In genomic region chr1:91057311-91058245, GRCm38 (mm10) we compare ENCODE assay signal across 10 mouse cellular contexts. TPM values are rescaled to one million over a fixed set of nuclear protein-coding genes. Genes with fewer than 3 reads are reported as not detected.
DNase-seq lines count a peak whose midpoint lies in the region; TF ChIP-seq lines count a peak whose summit lies in the region.
"Had no signal": no experiment of that assay in that cellular context is flagged by ENCODE, and none has a peak within 500 bp of the region (broad histone marks: within the 10 kb centered on the region; RNA-seq: fewer than 3 reads in every experiment).

No protein-coding gene starts in this region.

- H3K36me3 ChIP-seq in kidney, adult 2 months (ENCODE audit: control insufficient read depth, insufficient read depth, low read length), result no peaks in the 10 kb centered on the region
- H3K36me3 ChIP-seq in megakaryocyte, embryonic 14.5 days (replicated peaks; ENCODE audit: low read length), result peaks cover 17% of the 10 kb centered on the region
- H3K36me3 ChIP-seq: kidney, embryonic 15.5 days had no signal

- H3K4me3 ChIP-seq in kidney, adult 2 months (ENCODE audit: insufficient read depth, low read depth, low read length), result no peak overlapping the region
- no peak overlapping the region for H3K4me3 ChIP-seq in embryonic fibroblast, embryonic 13.5 days (ENCODE audit: insufficient read depth, low read length)
- peak overlapping the region; percentile 88 for H3K4me3 ChIP-seq in megakaryocyte, embryonic 14.5 days (replicated peaks)
- H3K4me3 ChIP-seq: kidney, embryonic 15.5 days had no signal

- no peak for TF ChIP-seq CTCF in kidney, adult 2 months (conservative IDR thresholded peaks at IDR 0.05; ENCODE audit: insufficient read depth, insufficient read length, low read depth, low read length)
- TF ChIP-seq CTCF in embryonic fibroblast, embryonic 13.5 days (IDR thresholded peaks at IDR 0.05; ENCODE audit: borderline replicate concordance, insufficient read depth, low read length), result no peak

- peak overlapping the region; percentile 43 for H3K27ac ChIP-seq in kidney, adult 2 months (ENCODE audit: insufficient read depth, low read depth, low read length)
- peak overlapping the region; percentile 94 for H3K27ac ChIP-seq in embryonic fibroblast, embryonic 13.5 days (ENCODE audit: insufficient read depth, low read length)
- H3K27ac ChIP-seq: kidney, embryonic 15.5 days had no signal

- H3K27me3 ChIP-seq in kidney, adult 2 months (replicated peaks; ENCODE audit: control insufficient read depth, insufficient read depth, low read length), result no peaks in the 10 kb centered on the region
- no peaks in the 10 kb centered on the region for H3K27me3 ChIP-seq in megakaryocyte, embryonic 14.5 days (replicated peaks)
- H3K27me3 ChIP-seq: kidney, embryonic 15.5 days had no signal

- peaks cover 20% of the 10 kb centered on the region; the same call in 1 of the 2 replicates for H3K4me1 ChIP-seq in kidney, adult 2 months (ENCODE audit: control insufficient read depth, insufficient read depth, low read length)
- H3K4me1 ChIP-seq in embryonic fibroblast, embryonic 13.5 days (ENCODE audit: control insufficient read depth, insufficient read depth, low read length), result peaks cover 35% of the 10 kb centered on the region
- H3K4me1 ChIP-seq in megakaryocyte, embryonic 14.5 days, result peaks cover 90% of the 10 kb centered on the region

- WGBS in kidney, adult 2 months, result 54% methylated on average over 18 of the region's 18 CpGs

- no peak for TF ChIP-seq POLR2A in kidney, adult 2 months (IDR thresholded peaks at IDR 0.05; ENCODE audit: low read depth, low read length)
- TF ChIP-seq POLR2A in embryonic fibroblast, embryonic 13.5 days (IDR thresholded peaks at IDR 0.05; ENCODE audit: low read depth, low read length), result no peak; the same call in 1 of the 2 replicates

- no peak for DNase-seq in kidney, adult 2 months
- no peak for DNase-seq in kidney, postnatal 10 days
- peak; percentile 76 for DNase-seq in thymus, postnatal 25 days
- no peak for DNase-seq in frontal cortex, postnatal 36 days (ENCODE audit: low spot score in 2 of 2)
- DNase-seq in neural tube, embryonic 10.5 days (ENCODE audit: extremely low spot score, low spot score), result no peak
- no peak for DNase-seq in cerebellum, adult 11-12 months
- DNase-seq: lung, embryonic 14.5 days had no signal

- no peaks in the 10 kb centered on the region for H3K9me3 ChIP-seq in megakaryocyte, embryonic 14.5 days
- H3K9me3 ChIP-seq: kidney, embryonic 15.5 days had no signal

RNA-seq across cellular contexts. Expression of gene Lrrfip1, which starts 59.0 kb away (rescaled TPM):
- 9.4 and 11.4 TPM in 2 replicates for polyA plus RNA-seq in kidney, adult 2 months (2012; rRNA removed)
- polyA plus RNA-seq in embryonic fibroblast, embryonic 13.5 days (2011; ENCODE audit: insufficient read length, low read depth, missing spikeins), result 109 and 170 TPM in 2 replicates
- polyA plus RNA-seq in megakaryocyte, embryonic 14.5 days (2012; ENCODE audit: insufficient read depth, low replicate concordance), result 1.9 and 12.2 TPM in 2 replicates
